Mouse (Mus musculus) liver, adult 2 months (tissue): Measurements from ENCODE around the gene Nrg3.

Experiments
- CTCF ChIP-seq: fragments of 200-500 bp; IDR thresholded peaks from 2 replicates; pipeline ENCODE4 v1.5.1; 2011; ENCODE audit warnings: low read depth, low read length, control low read depth
- POLR2A ChIP-seq: fragments of 200-500 bp; IDR thresholded peaks from 2 replicates; pipeline ENCODE4 v1.6.1; 2011; ENCODE audit warnings: low read length, control low read depth; ENCODE audit not compliant: insufficient read depth; ENCODE audit errors: extremely low read depth

- TF ChIP-seq CTCF (no peak), POLR2A (no peak)
Observed at GRCm38 (mm10) chr14:39079461-39079860, 393.4 kb downstream of the Nrg3 start.
